Mouse (Mus musculus) kidney, adult 18-20 months (tissue): ENCODE measurements around the gene Ralgps1.
A peak's percentile ranks its signal among the peaks of the same experiment; 100 is the strongest.

Source experiments
- DNase-seq: peaks from one replicate; pipeline ENCODE4 v3.0.0; 2021

The Ralgps1 gene

DNA sequence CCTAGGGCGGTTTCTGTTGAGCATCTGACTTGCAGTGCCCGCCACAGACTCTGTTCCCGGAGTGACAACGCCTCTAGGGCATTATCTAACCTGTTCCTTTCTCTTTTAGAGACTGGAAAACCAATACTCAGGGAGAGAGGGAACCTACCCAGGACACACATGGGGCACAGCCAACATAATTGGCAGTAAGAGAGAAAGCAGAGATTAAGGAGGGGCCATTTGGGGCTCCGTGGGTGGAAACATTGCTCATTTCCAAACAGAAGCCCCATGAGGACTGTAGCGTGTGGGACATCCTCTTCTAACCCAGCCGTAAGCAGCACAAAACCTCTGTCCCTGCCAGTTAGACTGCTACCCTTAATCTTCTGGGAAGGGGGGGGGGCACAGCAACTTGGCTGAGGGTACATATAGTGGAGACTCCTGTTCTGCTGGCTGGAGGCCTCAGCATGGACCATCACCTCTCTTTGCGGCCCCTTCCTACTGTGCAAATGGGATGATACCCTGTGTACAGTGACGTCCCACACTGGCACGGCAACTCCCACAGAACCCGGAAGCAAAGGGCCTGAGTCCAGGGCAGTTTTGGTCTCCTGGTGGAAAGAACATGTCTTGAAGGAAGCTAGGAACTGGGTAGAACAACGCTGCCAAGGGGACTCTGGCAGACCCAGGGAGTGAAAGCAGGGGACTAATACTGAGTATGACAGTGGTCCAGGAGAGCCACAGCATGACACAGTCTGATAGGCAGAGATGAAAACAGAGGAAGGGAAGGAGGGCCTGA lies 96.4 kb downstream of the Ralgps1 start:
- DNase-seq = no peak

DNA sequence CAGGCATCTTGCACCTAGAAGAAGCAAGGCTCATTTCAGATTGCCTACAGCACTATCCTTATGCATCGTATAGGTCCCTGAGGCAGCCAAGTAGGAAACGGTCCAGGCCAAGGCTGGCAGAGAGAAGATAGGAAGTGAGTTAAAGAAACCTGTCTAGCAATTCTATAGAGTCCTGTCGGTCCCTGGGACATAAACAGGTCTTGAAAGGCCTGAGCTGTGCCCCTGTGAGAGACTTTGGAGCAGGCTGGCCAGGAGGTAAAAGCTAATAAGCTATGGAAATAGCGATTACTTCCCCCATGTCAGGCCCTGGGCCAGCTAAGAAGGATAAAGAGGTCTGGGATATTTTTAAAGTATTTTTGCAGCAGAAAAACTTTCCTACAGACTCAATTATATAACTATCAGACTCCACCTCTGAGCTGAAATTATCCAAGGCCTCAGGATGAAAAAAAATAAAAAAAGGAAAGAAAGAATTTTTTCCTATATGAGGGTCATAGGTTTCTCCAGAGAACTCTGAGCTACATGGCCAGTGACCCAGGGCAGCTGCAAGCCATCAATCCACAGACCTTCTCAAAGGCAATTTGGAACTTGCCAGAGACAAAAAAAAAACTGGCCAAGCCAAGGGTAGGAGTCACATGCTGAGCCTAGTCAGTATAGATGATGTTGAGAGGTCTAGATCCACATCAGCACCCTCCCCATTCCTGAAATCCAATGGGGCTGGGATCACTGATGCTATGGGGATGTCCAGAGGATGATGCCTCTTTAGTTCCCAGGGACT lies 98.4 kb downstream of the Ralgps1 start:
- no peak for DNase-seq

GRCm38 (mm10) chr2:33271511-33271910 lies 99.8 kb downstream of the Ralgps1 start:
- no peak for DNase-seq

DNA sequence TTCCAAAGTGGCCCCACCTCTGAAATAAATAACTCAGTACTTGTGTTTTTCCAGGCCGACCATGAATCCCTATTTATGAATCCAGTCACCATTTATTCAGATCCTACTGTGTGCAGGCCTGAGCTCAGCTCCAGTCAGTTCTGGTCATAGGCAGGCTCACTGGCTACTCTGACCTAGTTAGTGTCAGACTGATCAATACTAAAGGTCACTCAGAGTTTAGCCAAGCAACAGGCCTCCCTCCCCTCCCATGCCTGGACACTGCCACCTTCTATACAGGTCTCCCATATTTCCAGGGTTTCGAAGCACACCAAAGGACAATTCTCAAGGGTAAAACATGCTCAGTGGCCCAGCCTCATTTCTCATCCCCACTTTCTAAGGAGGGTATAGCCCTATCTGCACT lies 100.7 kb downstream of the Ralgps1 start:
- no peak for DNase-seq

- no peak for DNase-seq
These were observed 102.2 kb downstream of the Ralgps1 start for GRCm38 (mm10) chr2:33269132-33269493.

DNA sequence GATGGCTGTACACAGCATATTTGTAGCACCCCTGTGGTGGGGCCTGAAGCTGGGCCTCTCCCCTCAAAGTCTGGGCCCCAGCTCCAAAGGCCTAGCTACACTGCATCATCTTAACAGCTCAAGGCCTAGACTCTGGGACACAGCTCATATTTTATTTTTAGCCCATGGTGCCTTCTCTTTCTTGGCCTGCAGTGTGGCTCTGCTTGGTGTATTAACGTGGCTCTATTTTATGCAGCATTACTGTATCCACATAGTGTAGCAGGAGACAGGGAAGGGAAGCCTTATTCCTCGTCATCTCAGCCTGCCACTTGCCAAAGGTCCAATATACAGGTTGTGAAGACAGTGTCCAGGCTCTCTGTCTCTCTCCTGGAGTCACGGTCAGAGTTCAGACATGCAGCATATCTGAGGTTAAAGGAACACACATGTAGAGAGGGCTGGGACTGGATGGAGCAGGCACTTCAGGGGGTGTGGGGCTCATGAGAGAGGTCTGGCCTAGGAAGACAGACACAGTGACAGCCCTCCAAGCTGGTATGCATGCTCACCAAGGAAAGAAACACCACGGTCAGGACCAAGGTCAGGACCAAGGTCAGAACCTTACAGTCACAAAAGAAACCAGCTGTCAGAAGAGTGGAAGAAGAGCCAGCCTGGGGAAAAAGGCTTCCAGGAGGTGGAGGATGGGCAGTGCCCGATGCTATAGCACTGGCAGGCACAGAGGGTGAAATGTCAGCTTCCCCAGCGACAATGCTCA lies 102.7 kb downstream of the Ralgps1 start:
- no peak for DNase-seq

DNA sequence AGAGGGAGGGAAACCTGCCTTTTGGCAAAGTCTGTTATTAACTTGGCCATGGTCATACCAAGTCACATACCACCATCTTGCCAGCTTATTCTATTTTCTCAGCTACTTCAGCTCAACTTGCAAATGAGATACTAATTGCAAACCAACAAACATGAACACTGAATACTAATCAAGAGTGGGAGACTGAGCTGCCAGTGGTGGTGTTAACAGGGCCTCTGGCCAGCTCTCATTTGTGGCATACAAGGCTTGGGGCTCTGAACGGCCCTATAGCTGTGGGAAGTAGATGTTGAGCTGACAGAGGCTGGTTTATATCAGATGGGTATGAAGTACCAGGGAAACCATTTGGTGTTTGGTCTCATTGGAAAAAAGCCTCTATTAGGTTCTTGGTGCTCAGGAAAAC lies 104.2 kb downstream of the Ralgps1 start:
- no peak for DNase-seq

- DNase-seq = no peak
These were observed 105.5 kb downstream of the Ralgps1 start for GRCm38 (mm10) chr2:33265793-33266192.

- DNase-seq = no peak
These were observed 109.8 kb downstream of the Ralgps1 start for GRCm38 (mm10) chr2:33261475-33261874.

- no peak for DNase-seq
These were observed 110.5 kb downstream of the Ralgps1 start for GRCm38 (mm10) chr2:33260772-33261171.

- DNase-seq = no peak
These were observed 114.3 kb downstream of the Ralgps1 start for GRCm38 (mm10) chr2:33256769-33257537.

DNA sequence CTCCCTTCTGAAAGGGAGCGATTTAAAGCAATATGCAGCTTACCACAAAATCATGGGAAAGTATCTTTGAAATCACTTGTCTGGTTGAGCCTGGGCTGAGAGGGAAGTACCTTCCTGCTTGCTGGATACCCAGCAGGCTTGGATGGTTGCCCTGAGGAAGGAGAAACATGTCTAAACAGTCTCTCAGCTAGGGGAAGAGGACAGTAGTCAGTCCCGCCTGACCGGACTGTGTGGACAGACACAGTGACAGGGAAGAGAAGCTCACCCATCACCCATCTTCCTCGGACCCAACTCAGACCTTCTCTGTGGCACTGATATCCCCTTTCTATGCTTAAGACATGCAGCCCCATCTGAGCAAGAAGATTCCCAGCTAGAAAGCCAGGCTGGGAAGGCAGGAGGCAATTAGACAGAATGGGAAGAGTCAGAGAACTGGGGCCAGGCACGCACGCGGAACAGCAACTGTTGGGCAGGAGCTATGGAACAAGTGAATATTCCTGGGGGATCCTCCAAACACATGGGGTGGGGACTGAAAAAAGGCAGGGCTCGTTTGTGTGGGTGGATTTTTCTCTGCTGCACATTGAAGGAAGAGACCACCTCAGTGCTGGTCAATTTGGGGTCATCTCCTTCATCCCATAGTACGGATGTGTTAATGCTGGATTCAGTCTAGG lies 116.8 kb downstream of the Ralgps1 start:
- no peak for DNase-seq

- DNase-seq = peak; percentile 40
These were observed 117.6 kb downstream of the Ralgps1 start for GRCm38 (mm10) chr2:33253572-33254190.

GRCm38 (mm10) chr2:33252751-33253150 lies 118.5 kb downstream of the Ralgps1 start:
- DNase-seq = no peak

- DNase-seq = no peak
These were observed 121.2 kb downstream of the Ralgps1 start for GRCm38 (mm10) chr2:33249922-33250633.

- DNase-seq = no peak
These were observed 122.7 kb downstream of the Ralgps1 start for GRCm38 (mm10) chr2:33248549-33248948.

DNA sequence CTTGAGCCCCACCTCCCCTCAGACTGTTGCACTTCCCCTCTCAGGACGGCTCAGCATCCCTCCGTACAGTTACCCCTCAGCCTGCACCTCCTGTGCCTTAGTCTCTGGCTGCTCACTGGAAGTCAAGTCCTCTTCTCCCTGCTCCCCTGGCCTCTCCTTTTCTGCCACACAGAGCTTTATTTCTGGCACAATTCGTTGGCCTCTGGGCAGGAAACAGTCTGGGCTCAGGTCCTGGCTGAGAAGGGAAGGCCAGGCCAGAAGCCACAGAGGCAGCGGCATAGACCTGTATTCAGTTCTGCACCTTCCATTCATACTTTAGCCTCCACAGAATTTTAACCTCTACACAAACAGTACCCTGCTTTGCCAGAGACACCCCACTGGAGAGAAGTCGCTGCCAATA lies 124.4 kb downstream of the Ralgps1 start:
- no peak for DNase-seq

DNA sequence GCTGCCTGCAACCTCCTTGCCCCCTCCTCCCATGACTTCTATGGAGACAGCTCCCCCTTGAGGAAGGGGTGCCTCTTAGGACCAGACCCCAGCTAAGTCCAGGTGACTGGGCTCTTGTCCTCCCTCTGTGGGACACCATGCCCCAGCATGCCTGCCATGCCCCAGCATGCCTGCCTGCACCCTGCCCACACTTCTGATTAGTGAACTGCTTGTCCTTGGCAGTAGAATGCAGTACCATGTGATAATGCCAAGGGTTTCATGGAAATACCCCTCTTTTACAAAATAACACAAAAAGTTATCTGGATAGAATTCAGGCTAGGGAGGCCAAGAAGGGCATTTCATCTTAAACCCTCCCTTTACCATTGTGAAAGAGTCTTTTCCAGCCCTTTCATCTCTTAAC lies 125.9 kb downstream of the Ralgps1 start:
- no peak for DNase-seq

- DNase-seq = no peak
These were observed 126.4 kb downstream of the Ralgps1 start for GRCm38 (mm10) chr2:33244880-33245279.

DNA sequence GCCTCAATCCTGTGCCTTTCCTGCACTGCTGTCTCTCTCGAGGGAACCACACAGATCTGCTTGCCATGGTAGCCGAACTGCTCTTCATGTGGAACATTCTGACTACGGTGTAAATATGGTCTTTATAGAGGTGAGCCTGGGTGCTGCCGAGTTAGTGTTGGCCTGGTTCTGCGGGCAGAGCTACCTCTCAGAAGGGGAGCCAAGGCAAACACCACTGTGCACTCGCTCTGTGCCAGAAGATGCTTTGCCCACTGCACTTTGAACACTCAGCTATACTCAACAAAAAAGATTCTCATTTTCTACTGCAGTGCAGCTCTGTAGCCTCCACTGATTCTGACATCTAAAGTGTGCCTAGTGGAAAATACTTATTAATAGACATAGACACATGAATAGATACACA lies 133.7 kb downstream of the Ralgps1 start:
- DNase-seq = no peak

- no peak for DNase-seq
These were observed 136.4 kb downstream of the Ralgps1 start for GRCm38 (mm10) chr2:33234848-33235247.
